Mouse (Mus musculus) cerebellum, postnatal 4 days (tissue): ENCODE results near the gene Gpr180.
"Not testable (repeated sequence)": the region's sequence is repeated elsewhere in the genome, so short reads cannot be mapped to it uniquely, and the experiment has no call there.

Source experiments
- DNase-seq, 2 experiments: peaks; one replicate each; pipeline ENCODE4 v3.0.0; 2022; ENCODE audit warnings: low spot score in 2 of 2, mixed read lengths in 1 of 2

Gpr180 gene

DNA sequence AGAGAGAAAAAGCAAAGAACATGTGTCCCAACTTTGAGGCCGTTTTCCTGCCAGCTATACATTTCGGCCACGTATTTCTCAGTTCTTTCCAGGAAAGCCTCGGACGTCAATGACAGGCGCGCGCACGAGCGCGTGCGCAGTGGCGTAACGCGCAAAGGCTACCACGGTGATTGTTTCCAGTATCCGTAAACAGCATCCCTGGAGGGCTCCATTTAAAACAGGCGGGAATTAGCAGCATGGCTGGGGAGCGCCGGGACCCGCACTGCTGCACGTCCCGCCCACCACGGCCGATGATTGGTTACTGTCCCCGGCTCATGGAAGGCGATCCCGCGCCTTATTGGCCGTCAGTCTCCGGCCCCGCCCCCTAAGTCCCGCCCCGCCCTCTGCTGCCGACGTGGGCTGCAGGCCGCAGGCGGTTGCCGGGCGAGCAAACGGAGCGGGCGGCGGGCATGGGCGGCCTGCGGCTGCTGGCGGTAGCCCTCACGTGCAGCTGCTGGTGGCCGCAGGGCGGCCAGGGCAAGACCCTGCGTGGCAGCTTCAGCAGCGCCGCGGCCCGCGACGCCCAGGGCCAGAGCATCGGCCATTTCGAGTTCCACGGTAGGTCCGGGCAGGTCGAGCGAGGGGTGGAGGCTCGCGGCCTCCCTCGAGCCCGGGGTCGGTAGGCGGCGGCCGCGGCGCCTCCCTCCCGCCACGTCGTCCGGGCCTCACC, at the start of gene Gpr180:
Gene Gpr180, plus strand, starts transcription at position 415 of the 709 bp plus-strand sequence.
- DNase-seq: peak; percentile 91 to 97

GRCm38 (mm10) chr14:118088437-118089207, 48.3 kb upstream of the Gpr180 start:
- DNase-seq: no peak

- peak; percentile 84 to 92 for DNase-seq
These were observed 47.6 kb upstream of the Gpr180 start for GRCm38 (mm10) chr14:118089215-118089805.

- DNase-seq: no peak
These were observed 47.1 kb upstream of the Gpr180 start for GRCm38 (mm10) chr14:118089806-118090392.

DNA sequence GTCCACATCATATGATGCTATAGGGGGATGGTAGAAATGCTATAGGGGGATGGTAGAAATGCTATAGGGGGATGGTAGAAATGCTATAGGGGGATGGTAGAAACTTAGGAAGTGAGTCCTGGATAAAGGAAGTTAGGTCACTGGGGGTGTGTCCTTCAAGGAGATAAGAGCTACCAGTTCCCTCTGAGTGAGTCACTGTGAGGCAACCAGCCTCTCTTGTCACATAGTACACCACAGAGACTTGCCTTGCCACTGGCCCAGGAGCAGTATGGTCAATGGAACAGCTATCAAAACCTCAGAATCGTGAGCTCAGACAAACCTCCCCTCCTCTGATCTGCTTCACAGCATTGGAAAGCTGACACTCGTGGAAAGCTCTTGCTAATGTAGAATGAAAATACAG, 38.7 kb upstream of the Gpr180 start:
- no peak for DNase-seq

DNA sequence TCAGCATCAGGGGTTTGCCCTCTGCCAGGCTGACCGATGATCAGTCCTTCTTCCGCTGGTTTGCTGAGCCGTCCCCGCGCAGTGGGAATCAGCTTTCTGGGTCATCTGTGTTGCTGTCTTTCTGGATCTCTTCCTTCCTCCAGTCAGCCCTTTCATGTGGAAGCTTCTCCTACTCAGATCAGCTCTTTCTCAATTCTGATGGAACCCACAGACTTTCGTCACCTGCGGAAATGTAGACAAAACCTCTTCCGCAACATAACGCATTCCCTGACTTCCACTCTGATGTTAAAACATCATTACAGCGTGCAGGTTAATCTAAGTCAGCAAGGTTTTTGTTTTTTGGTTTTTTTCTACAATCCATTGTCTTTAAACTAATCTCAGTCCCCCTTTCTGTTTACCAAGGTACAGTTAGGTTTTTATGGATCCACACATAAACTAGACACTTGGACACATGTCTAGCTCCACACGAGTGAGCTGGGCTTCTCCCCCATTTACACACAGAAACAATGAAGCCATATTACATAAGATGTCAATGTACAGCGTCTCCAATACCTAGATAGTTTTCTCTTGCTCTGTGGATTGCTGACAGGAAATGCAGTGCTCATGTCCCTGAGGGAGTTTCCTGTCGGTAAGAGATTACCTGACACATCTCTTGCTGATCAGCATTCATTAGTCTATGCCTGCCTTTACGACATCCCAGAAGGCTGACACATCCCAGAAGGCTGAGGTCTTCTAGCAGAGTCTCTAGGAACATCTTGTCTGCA, 35.5 kb upstream of the Gpr180 start:
- no peak for DNase-seq

GRCm38 (mm10) chr14:118107479-118107878, 29.5 kb upstream of the Gpr180 start:
- not testable (repeated sequence) for DNase-seq

DNA sequence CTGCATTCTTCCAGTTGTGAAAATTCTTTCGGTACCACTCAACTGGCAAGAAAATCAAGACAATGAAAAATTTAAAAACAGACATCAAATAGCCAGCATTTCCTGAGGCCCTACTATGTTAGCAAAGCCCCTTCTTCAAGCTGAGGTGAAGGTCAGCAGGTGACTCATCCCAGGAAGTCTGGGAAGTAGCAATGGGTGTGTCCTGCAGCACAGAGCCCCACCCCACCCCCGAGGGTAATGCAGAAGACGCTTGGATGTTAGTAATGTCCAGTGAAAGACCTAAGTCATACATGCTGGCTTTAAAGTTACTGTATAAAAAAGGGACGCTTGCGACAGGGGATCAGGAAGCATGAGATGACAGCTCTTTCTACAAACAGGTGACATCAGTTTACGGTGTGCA, 23.8 kb upstream of the Gpr180 start:
- DNase-seq: no peak

DNA sequence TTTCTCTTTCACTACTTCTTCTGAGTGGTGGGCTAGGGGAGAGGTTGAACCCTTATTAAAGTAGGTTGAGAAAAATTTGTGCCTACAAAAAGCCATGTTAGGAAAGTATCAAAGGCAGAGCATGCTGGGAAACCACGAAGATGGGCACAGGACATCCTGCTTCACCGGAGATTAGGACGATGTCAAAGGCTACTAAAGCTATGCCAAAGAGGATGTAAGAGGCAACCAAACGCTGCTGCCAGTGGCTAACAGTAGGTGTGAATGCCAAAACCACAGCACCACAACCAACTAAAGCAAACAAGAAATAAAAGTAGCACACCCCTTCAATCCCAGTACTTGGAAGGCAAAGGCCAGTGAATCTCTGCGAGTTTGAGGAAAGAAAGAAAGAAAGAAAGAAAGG, 12.8 kb upstream of the Gpr180 start:
- no peak for DNase-seq

- DNase-seq: no peak
These were observed 12.2 kb upstream of the Gpr180 start for GRCm38 (mm10) chr14:118124771-118125170.

DNA sequence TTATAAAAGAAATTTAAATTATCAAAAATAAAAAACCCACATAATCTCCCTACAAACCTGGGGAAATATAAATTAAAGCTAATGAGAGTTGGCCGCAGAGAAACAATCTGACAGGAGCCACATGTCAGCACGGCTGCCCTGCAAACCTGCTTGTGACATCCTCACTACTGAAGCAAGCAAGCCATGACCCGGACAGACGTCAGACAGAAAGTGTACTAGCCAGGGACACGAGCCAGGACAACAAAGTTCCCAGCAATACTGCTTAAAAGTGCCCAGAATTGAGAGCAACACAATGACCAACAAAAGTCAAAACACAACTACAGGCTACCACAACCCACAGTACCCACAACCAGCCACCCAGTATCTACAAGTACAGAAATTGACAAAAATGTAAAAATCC, 10.7 kb upstream of the Gpr180 start:
- DNase-seq: no peak

DNA sequence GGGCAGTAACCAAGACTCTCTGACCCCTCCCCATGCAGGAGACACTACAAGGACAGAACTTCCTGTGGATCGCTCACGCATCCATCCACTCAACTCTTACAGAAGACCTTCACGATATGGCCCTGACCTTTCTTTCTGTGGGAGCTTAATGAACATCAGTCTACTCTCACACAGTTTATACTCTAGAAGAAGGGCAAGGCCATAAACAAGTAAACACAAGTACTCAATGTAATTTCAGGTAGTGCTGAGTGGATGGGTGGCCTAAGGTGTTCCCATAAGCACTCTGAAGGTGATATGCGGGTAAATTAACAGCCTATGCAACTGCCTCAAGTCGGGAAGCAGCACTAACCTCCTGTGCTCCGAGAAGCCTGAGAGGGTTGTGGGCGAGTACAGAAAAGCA, 5.5 kb upstream of the Gpr180 start:
- no peak for DNase-seq

DNA sequence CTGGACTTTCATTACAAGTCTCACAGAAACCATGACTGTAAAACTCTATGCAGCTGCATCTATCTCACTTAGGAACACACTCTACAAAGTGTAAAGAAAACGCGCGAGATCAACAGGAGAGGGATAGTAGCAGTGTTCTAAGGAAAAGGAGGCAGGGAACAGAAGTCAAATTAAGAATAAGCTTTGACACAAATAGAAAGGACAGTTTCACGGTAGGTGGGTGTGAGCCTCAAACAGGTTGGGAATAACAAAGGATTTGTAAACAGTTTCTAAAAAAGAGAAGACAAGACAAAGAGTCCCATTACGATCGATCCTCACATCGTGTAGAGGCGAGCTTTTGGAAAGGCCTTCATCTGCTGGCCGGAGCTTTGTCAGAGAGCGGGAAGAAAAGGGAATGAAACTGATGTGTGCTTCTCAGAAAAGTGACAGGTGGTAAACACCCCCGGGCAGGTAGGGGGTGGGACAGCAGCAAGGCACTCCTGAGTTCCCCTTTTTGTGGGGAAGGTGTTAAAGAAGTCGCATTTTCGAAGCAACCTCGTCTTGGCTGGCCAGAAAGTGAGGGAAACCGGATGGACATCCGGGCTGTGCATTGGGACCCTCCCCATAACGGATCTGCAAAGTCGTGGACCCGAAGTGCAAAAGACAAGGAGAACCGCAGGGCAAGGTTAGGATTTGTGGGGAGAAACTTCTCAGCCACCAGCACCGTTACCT, 4.9 kb upstream of the Gpr180 start:
- no peak for DNase-seq

DNA sequence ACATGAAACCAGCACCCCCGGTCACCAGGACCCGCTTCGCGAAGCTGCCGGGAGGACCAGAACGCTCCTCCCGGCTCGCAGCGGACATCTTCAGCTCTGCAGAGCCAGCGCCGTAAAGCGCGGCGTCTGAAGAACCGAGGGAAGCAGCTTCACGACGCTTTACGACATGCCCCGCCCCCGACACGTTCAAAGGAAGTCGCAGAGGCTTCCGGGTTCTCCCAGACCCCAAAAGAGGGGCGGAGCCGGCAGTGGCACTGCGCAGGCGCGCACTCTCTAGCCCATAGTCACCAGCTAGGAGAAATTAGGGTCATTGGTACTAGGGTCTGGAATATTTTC, 4.3 kb upstream of the Gpr180 start, which contains the start of gene Tgds:
Gene Tgds, minus strand, starts transcription at position 114 of the 336 bp plus-strand sequence.
- DNase-seq: peak; percentile 89 to 96

DNA sequence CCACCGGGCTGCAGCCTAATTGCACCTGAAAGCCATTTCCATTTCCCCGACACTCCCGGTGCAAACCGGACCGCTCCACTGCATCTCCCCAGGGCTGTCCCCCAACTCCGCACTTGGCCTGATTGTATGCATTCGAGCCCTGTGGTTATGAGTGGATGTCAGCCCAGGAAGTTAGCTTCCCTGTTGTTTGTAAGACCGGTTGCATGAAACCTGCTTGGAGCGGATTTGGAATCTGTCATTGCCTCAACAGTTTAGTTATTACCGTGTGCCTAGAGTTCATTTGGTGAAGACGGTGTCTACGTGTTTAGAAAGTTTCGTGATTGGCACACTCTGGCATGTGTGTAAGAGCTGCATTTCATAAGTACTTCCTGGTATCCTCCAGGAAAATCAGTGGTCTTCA, 529 bp downstream of the Gpr180 start:
- DNase-seq: no peak

GRCm38 (mm10) chr14:118142283-118142682, 5.3 kb downstream of the Gpr180 start:
- no peak for DNase-seq

GRCm38 (mm10) chr14:118148046-118148445, 11.1 kb downstream of the Gpr180 start:
- no peak for DNase-seq

DNA sequence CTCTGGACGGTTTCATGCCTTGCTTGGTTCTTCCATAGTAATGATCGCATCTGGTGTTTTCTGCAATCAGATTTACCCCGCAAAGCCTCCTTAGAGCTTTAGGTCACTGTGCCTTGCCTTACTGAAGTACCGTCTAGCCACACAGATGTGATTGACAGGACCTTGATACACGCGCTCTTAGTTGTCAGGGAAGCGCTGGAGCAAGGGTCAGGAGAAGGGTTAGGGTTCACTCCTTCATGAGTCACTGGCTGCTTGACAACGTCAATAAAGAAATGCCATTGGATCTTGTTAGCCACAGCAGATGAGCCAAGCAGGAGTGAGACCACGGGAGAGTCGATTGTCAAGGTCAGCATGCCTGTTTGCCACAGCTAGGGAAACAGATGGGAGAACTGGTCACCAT, 11.6 kb downstream of the Gpr180 start:
- DNase-seq: no peak

DNA sequence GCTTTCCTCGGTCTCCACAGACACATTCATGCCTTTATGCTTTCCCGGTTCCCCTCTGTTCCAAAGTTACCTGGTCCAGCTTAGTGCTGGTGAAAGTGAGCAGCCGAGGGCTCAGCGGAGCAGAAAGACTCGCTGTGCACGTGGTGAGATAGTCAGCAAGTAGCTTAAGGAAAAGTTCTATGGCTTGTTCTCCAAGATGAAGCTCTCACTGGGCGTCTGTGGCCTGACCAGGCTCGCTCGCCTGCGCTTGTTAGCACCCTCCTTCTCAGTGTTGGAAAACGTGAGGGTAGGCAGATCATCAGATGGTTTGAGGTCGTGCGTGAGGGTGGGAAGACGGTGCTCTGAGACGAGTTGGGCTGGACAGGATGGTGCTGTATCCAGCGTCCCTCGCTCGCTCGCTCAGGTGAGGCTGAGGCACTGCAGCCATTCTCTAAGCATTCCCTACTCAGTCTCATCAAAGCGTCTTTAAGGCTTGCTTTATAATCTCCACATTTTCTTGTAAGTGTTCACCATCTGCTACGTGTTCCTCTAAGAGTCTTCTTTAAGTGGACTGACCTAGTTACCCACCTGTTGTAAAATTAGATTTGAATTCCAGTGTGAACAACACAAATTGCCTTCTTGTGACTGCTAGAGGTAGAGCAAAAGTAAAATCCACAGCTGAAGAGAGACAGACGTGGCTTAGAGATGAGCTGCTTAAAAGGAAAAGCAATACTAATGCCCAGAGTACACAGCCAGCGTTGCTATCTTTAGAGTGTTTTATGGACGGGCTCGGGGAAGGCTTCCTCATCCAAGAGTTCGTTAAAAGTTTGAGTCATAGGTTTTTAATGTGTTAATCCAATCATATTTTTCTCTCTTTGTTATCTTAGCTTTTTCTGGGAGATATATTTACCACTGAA, 13.9 kb downstream of the Gpr180 start:
- DNase-seq: no peak

- DNase-seq: no peak
These were observed 14.8 kb downstream of the Gpr180 start for GRCm38 (mm10) chr14:118151651-118152293.
